Mouse (Mus musculus): Measurements from ENCODE around the gene Cgas. TPM values are rescaled to one million over a fixed set of nuclear protein-coding genes. Genes with fewer than 3 reads are reported as not detected.

Gene Cgas
- polyA plus RNA-seq, 3 experiments from 2014 or later: 2.4 to 4.1 (median 2.5) TPM

DNA sequence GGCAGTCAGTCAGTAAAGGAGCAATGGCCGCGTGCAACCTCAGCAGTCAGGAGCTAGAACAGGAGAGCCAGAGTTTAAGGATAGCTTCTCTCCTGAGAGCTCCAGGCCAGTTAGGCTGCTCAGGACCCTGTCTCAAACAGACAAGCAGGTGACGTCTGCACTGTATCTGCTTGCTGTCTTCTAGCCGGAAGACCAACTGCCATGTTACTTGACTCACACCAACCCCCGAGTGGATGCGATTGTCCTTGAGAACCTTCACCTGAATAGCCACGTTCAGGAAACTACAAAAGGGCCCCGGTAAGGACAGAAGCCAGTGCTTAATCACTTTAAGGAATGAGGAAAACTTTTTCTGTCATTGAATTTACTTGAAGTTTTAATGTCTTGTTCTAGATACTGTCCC lies 14.0 kb upstream of the Cgas start:
- ATAC-seq: no peak

DNA sequence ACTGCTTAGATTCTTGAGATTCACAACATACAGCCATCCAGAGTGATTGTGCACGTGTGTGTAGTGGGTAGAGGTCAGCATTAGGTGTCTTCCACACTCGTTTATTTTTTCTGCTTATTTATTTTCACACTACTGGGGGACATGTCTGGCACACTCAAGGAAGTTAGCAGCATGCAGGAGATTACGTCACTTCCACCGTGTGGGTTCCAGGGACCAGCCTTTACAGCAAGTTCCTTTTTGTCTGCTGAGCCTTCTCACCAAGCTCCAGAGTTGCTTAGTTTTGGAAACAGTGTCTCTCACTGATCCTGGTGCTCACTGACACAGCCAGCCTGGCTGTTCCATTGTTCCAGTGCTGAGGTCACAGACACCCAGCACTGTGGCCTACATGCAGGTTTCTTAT lies 8.3 kb upstream of the Cgas start:
- ATAC-seq: no peak

DNA sequence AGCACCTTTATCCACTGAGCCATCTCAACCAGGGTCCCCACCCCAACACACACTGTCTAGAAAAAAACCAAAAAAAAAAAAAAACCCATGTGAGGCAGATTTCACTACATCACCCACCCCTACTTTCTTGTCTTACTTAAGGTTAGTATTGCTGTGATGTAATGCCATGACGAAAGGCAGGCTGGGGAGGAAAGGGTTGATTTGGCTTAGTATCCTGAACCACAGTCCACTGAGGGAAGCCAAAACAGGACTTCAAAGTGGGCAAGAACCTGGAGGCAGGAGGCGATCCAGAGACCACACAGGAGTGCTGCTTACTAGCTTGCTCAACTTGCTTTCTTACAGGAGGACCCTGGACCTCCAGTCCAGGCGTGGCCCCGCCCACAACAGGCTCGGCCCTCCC lies 7.4 kb upstream of the Cgas start:
- no peak for ATAC-seq

DNA sequence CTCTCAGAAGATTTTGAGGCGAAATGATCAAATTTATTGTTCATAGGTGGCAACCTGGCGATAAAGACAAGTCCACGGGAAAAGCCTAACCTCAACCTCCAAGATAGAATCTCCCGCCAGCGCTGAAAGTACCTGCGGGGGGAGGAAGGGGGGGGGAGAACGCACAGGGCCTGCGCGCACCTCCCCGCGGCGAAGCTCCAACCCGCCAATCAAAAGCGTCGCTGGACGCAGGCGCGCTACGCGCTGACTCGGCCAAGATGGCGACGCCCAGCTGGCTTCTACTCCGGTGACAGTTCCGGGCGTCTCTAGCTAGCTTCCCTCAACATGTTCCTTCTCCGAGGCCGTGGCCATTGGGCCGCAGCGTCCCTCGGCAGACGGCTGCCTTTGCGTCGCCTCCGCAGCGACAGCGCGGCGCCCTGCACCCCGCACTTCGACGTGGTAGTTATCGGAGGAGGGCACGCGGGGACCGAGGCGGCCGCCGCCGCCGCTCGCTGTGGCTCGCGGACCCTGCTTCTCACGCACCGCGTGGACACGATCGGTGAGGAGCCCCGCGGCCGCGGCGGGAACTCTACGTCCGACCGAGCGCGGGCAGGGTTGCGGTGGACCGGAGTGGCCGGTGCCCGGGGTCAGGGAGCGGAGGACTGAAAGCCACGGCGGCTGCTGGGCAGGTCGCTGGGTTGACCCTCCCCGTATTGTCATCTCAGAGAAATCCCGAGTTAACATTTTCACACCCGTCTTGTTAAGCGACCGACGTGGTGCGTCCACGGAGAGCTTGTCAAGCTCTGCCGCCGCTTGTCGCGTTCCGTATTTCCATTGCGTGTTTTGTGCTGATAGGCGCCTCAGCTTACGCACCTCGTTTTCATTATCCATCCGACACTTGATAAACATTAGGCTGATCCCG lies 5.2 kb upstream of the Cgas start, which contains the start of the genes Mto1 and Gm17324:
Gene Mto1 (plus strand): TSS at position 236 of the 901 bp plus-strand sequence.
Gene Gm17324 (minus strand): TSS at position 814 of the 901 bp plus-strand sequence.
- ATAC-seq: peak; percentile 87

DNA sequence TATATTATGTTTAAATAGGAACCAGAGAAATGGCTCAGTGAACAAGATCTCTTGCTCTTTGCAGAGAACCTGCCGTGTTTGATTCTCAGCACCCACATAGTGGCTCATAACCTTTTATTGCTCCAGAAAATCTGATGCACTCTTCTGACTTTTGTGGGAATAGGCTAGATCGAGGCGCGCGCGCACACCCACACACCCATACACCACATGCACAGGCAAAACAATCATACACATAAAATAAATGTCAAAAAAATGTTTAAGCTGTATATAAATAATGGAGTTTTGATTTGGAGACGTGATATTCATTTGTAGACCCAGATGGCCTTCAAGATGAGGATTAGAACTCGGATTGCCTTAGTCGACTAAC lies 4.6 kb upstream of the Cgas start:
- ATAC-seq: no peak

DNA sequence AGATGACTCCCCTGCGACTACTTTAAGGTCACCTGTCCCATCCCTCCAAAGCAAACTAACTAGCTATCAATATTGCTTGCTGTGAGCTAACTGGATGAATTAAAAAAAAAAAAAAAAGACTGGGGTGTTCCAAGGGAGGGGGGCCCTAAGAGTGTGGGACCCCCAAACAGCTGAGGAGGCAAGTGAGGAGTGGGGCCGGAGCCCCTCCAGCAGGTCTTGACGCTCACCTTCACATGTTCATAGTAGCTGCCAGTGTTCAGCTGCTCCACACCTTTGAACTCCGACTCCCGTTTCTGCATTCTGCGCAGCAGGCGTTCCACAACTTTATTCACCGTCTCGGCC lies 829 bp downstream of the Cgas start:
- ATAC-seq: no peak

DNA sequence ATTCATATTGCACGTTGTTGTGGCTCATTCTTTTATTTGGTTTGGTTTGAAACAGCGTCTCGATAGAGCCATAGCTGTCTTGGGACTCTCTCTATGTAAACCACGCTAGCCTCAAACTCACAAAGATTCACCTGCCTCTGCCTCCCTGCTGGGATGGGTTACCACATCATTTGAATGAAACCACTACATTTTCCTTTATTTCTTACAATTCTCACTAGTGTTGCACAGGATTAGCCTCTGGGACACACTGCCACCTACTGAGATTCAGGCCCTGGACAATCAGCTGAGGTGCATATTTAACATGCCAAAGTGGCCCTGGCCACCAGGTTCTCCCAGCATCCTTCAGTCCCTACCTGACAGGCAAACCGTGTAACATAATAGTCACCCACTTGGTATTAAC lies 3.6 kb downstream of the Cgas start:
- ATAC-seq: no peak

DNA sequence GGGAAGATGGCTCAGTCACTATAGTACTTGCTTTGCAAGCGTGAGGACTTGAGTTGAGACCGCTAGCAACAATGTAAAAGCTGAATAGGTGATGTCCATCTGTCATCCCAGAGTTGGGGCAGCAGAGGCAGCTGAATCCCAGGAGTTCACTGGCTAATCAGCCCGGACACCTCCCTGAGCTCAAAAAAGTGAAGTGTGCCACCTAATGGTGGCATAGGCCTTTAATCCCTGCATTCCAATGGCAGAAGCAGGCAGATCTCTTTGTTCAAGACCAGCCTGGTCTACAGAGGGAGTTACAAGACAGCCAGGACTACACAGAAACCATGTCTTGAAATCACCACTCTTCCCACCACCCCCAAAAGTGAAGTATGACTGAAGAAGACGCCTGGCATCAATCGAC lies 10.6 kb downstream of the Cgas start:
- ATAC-seq: no peak

DNA sequence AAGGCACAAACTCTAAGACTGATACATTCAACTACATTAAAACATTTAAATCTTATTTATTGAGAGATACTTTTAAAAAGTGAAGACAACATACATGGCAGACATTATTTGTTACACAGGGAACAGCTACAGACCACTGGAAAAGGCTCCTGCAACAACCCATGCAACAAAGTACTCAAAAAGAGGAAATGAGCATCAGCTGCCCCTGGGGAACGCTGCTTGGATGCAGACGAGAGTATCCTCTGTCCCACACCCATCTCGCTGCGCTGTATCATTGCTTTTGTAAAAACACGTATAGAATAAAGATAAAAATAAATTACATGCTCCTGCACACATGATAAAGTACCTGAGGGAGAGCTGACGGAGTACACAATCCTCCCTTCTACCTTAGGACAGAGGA lies 12.6 kb downstream of the Cgas start:
- ATAC-seq: no peak

DNA sequence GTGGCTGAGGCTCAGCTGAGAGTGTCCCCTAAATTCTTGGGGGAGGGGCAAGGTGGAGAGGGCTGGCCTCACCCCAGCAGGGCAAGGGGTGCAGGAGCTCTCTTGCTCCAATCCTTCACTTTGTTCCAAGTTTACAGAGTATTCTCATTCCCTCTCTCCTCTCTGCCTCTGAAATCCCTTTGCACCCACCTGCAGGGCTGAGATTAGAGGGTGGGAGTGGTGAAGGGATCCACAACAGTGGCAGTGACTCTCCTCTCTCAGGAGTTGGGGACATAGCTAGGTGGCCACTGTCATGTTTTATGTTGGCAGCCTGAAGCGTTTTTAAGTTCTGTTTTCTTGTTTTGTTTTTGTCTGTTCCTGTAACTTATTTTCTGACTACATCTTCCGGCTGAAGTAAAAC lies 13.5 kb downstream of the Cgas start:
- no peak for ATAC-seq

DNA sequence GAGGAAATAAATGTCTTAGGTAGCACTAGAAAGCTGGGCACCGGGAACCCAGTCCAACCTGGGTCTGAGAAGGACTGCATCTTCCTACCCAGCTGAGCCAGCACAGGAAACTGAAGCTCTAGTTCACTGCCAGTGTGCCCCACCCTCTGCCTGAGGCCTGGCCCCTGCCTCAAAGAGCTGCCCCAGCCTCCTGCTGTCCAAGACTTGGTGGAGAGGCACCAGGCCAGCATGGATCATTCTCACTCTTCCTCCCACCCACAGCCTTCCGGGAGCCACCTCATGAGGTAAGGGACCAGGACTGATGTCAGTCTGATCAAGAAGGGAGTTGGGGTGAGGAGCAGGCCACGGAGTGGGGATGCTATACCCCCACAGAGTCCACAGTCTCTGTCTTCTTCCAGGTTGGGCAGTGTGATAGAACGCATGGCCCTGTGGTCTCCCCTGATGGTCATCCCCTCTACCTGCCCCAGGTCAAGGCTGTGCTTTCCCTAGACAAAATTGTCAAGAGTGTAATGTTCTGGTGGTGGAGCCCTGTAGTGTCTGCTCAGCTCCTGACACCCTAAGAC lies 14.1 kb downstream of the Cgas start:
- ATAC-seq: no peak

DNA sequence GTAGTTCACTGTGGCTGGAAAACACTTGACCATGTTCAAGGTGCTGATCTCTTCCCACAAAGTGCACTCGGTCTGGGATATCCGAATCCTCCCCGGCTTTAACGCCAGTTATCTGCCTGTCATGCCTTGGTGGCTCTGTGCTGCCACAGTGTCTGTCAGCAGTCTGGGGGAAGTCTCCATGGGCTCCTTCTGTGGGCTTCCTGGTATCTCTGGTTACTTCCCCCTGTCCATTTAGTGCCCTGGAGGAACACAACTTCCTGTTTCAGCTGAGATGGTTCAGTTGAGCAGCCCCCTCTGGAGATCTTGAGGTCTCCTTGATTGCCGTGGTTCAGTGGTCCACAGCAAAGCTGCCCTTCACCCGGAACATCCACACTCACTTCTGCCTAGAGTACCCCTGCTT lies 14.9 kb downstream of the Cgas start:
- no peak for ATAC-seq

DNA sequence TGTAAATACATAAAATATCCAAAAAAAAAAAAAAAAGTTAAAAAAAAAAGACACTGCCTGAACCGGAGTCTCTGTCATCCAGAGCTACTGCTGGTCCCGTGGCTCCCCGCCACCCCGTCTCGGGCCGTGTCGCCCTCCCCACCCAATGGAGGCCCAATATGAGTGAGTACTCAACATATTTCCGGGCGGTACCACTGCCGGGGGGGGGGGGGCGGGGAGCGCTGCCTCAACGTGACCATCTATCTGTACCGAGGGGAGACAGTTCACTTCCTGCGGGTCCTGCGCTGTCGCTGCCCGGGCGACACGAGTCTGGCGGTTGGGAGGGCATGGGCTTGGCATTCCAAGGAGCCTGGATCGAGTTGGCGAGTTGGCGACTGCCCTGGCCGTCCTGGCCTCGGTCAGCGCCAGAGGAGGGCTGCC lies 15.7 kb downstream of the Cgas start:
- ATAC-seq: peak; percentile 92

DNA sequence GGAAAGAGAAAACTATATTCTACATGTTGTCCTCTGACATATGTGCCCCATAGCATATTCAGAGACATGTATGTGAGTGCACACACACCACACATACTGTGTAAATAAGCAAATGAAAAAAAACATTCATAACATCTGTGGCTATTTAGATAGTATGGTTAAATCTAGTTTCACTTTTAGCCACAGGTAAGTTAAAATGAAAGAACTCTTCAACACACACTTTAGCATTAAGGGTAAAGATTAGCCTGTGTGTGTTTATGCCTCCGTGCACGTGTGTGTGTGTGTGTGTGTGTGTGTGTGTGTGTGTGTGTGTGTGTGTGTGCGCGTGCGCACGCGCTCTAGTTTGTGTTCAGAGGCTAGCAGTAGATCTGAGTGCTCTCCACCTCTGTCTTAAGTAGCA lies 41.4 kb downstream of the Cgas start:
- peak; percentile 54 for ATAC-seq

DNA sequence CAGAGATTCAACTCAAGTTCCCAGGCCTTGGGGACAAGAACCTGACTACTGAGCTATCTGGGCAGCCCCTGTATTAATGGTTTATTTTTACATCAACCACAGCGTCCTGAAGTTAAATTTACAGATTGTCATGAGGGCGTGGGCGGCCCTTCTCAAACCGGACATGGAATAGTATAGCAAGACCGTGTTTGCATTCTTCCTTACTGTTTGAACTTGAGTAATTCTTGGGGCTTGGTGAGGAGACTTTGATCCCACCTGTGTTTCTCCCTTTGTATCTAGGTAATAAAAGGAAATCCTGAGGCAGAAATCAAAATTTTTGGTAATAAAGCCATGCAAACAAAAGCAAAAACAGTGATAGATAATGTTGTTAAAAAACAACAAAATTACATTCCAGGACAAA lies 42.5 kb downstream of the Cgas start:
- no peak for ATAC-seq

DNA sequence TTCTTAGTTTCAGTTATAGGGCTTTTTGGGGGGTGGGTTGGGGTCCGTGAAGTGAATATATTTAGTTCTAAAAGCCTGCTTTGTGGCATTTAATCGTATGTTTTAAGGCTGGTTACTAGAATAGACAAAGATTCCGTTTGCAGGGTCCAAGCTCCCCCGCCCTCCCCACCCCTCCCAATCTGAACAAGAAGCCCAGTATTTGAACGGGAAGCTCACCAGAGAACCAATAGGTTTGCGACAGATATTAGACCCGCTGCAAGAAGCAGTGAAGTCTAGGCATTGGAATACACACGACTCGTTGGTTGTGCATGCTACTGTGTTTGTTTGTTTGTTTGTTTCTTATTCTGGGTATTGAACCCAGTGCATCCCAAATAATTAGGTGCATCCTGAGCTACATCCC lies 46.5 kb downstream of the Cgas start:
- ATAC-seq: no peak

DNA sequence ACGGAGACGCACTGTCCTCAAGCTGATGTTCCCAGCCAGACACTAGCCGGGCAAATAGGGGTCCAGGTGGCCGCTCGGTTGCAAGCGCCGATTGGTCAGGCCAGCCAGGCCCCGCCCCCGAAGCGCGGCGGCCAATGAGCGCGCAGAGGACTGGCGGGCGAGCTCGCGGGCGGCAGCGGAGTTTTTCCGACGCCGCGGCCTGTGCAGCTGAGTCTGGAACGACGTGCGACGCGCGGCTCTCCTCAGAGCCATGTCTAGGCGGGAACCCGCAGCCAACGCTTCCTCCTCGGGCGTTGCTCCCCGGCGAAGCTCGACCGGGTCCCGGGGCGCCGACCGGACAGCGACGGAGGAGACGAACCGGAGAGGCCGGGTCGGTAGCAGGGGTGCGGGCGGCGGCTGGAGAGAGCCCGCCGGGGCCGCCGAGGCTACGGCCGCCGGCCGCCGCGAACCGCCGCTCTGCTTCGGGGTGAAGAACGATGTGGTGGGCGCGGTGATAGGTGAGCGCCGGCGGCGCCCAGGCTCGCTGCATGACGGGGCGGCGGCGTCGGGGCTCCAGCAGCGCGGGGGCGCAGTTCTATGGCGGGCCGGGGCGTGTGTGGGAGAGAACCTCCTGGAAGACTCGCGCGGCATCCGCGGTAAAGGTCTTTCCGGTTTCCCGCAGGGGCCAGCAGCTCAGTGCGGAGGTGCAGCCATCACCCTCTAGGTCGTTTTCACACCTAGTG lies 47.2 kb downstream of the Cgas start, which contains the start of gene Ddx43:
Gene Ddx43 (plus strand): TSS at position 148 of the 722 bp plus-strand sequence.
- ATAC-seq: peak; percentile 75

DNA sequence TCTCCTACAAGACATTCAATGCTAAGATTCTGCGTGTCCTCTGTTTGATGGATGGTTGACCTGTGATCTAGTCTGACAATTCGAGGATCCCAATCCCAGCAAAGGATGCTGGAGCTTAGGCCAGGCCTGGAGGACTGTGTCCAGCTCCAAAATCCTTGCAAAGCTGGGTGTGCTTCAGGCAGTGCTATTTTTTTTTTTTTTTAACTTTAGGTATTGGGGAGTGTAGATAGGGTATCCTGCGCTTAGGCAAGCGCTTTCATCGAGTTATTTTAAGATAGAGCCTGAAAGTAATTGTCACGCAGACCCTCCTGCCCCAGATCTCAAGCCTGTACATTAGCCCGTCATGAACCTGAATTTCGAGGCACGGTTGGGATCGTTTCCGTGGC lies 47.8 kb downstream of the Cgas start:
- no peak for ATAC-seq

DNA sequence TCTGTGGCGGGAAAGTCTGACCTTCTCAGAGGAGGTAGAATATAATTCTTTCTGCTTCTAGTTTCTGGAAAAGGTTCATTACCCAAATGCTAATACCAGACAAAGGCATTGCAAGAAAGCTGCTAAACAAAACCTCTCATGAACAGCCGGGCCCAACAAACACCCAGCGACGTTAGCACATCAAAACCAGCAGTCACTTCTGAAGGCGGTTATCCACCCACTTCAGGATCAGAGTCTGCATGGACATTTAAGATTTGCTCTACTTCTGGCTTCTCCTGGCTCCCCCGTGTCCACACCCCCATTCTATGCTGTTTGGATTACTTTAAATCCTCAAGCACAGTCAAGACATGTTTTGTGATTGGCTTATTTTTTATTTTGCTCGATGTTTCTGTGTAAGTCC lies 48.4 kb downstream of the Cgas start:
- ATAC-seq: no peak

DNA sequence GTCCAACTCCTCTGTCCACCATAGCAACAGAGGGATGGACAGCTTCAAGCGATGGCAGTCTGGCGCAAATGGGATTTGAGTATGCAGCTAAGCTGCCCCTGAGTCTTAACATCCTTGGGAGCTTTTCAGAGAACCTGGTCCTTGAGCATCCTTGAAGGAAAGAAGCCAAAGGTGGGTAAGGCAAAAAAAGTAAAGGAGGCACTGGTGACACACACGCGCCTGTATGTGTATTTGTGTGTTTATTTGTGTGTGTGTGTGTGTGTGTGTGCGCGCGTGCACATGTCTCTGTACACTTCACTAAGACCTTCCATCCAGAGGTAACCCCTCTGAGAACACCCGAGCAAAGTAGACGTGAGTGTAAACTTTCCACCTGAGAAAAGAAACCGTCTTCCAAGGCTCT lies 49.3 kb downstream of the Cgas start:
- ATAC-seq: no peak

DNA sequence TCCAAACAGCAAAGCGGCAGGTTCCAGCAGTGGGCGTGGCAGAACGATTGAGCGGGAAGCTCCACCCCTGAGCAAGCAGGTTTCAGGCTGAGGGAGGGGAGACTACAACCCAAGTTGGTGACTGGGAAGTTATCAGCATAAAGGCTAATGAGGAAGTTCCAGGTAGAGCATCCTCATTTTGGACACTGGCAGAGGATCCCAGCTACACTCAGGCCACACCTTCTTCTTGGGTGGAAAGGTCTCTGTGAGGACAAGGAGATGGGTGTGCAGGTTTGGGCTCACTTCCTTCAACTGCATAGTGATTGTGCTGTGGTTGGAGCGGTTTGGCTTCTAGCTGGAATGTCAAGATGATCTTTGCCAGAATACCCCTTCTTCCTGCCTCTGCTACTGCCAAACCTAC lies 53.1 kb downstream of the Cgas start:
- no peak for ATAC-seq

DNA sequence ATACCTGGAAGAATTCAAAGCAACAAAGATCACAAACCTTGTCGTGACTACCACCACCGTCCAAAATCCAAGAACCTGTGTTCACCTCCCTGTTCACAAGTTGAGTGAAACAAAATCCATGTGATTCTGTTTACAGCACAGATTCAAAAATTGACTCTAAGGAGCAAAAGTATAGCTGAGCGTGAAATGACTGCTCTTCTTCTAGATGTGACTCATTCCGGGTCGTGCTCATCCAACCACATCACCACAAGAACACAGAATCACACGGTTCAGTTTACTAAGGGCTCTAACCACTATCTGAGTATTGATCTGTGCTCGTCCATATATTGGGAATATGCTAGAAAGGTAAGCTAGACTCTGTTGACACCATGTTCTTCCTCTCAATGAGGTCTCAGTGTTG lies 56.1 kb downstream of the Cgas start:
- no peak for ATAC-seq

DNA sequence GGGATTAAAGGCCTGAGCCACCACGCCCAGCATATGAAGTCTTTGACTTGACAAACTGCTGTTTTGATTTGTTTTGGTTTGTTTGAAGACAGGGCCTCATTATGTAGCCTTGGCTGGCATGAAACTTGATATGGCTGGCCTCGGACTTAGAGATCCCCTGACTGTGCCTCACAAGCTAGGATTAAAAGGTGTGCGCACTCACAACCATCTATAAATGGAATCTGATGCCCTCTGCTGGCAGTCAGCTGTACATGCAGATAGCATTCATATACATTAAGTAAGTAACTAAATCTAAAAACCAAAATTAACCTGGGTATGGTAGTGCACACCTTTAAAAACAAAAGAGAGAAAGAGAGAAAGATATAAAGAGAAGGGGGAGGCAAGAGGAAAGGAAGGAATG lies 57.1 kb downstream of the Cgas start:
- ATAC-seq: no peak

Data from inflammation-experienced regulatory T-cells, adult 6 months (primary cell).